Mouse (Mus musculus) spleen, adult 18-20 months (tissue): Measurements from ENCODE around the gene Vps52.

Experiments
- DNase-seq, 2 experiments: peaks; one replicate each; pipeline ENCODE4 v3.0.0; 2022; ENCODE audit warnings: mixed read lengths in 2 of 2

Vps52 gene

GRCm38 (mm10) chr17:33920282-33921097 is 35.1 kb upstream of the Vps52 start:
- peak; percentile 73 to 86 for DNase-seq

- no peak for DNase-seq
These were observed 34.3 kb upstream of the Vps52 start for GRCm38 (mm10) chr17:33921361-33921760.

GRCm38 (mm10) chr17:33924577-33925283 is 30.9 kb upstream of the Vps52 start:
- DNase-seq = peak in 1 of 2 experiments; percentile 50

- no peak for DNase-seq
These were observed 30.1 kb upstream of the Vps52 start for GRCm38 (mm10) chr17:33925406-33926116.

GRCm38 (mm10) chr17:33926207-33926932 is 29.2 kb upstream of the Vps52 start:
- DNase-seq = no peak

- DNase-seq = no peak
These were observed 27.2 kb upstream of the Vps52 start for GRCm38 (mm10) chr17:33928251-33928947.

- peak; percentile 87 to 94 for DNase-seq
These were observed 26.0 kb upstream of the Vps52 start, which contains the start of gene Rgl2 for GRCm38 (mm10) chr17:33929371-33930279. Gene Rgl2 (plus strand): TSS chr17:33929543.

GRCm38 (mm10) chr17:33930280-33931158 is 25.1 kb upstream of the Vps52 start:
- peak; percentile 57 to 63 for DNase-seq

GRCm38 (mm10) chr17:33931159-33931866 is 24.3 kb upstream of the Vps52 start:
- no peak for DNase-seq

- no peak for DNase-seq
These were observed 23.7 kb upstream of the Vps52 start for GRCm38 (mm10) chr17:33931947-33932346.

- DNase-seq = no peak
These were observed 23.2 kb upstream of the Vps52 start for GRCm38 (mm10) chr17:33932448-33932847.

- no peak for DNase-seq
These were observed 22.6 kb upstream of the Vps52 start for GRCm38 (mm10) chr17:33932970-33933369.

GRCm38 (mm10) chr17:33935422-33936055 is 20.1 kb upstream of the Vps52 start:
- no peak for DNase-seq

GRCm38 (mm10) chr17:33936993-33937392 is 18.6 kb upstream of the Vps52 start:
- DNase-seq = no peak

- DNase-seq = no peak
These were observed 16.8 kb upstream of the Vps52 start for GRCm38 (mm10) chr17:33938783-33939182.

GRCm38 (mm10) chr17:33940206-33940805 is 15.3 kb upstream of the Vps52 start, which contains the start of the genes Pfdn6 and Wdr46:
Gene Pfdn6 (minus strand): TSS chr17:33940343.
Gene Wdr46 (plus strand): TSS chr17:33940660.
- DNase-seq = peak; percentile 67 to 88

- no peak for DNase-seq
These were observed 14.6 kb upstream of the Vps52 start for GRCm38 (mm10) chr17:33940981-33941380.

GRCm38 (mm10) chr17:33941381-33941780 is 14.2 kb upstream of the Vps52 start:
- no peak for DNase-seq
